Mouse (Mus musculus) olfactory bulb, adult 2 months (tissue): Measurements from ENCODE around the gene Slc38a4. TPM values are rescaled to one million over a fixed set of nuclear protein-coding genes. Genes with fewer than 3 reads are reported as not detected.

Experiments used
- H3K27ac ChIP-seq: fragments of 200-500 bp; 2 replicates; pipeline ENCODE4 v1.5.1; 2012; ENCODE audit warnings: low read depth, low read length; ENCODE audit not compliant: insufficient read depth
- H3K4me1 ChIP-seq: fragments of 200-500 bp; 2 replicates; pipeline ENCODE4 v1.6.1; 2012; ENCODE audit warnings: low read length; ENCODE audit not compliant: control insufficient read depth, insufficient read depth
- H3K4me3 ChIP-seq: fragments of 200-500 bp; 2 replicates; pipeline ENCODE4 v1.5.1; 2012; ENCODE audit warnings: mild to moderate bottlenecking, low read depth, low read length, moderate library complexity; ENCODE audit not compliant: insufficient read depth
- CTCF ChIP-seq: fragments of 200-500 bp; IDR thresholded peaks from 2 replicates; pipeline ENCODE4 v1.5.1; 2012; ENCODE audit warnings: low read depth, mild to moderate bottlenecking, low read length, moderate library complexity; ENCODE audit not compliant: insufficient read depth
- POLR2A ChIP-seq: fragments of 200-500 bp; IDR thresholded peaks from 2 replicates; pipeline ENCODE4 v1.6.1; 2012; ENCODE audit warnings: mild to moderate bottlenecking, low read depth, low read length, moderate library complexity; ENCODE audit not compliant: insufficient read depth
- WGBS: fragments of 180-500 bp; shearing (Covaris S2); methylation state at CpG from one replicate; pipeline ENCODE4 v1.1.7; 2018; 5-methylcytosine and 5-hydroxymethylcytosine counted together
- polyA plus RNA-seq: library from polyadenylated mRNA; stranded (reverse); fragments of >200 nt; gene quantifications from 2 replicates; pipeline ENCODE4 v1.2.4, GENCODE M21; 2012; ENCODE audit warnings: low replicate concordance; ENCODE audit not compliant: missing spikeins, insufficient read depth, insufficient read length

The Slc38a4 gene
- polyA plus RNA-seq, 1 experiment, result not detected

DNA sequence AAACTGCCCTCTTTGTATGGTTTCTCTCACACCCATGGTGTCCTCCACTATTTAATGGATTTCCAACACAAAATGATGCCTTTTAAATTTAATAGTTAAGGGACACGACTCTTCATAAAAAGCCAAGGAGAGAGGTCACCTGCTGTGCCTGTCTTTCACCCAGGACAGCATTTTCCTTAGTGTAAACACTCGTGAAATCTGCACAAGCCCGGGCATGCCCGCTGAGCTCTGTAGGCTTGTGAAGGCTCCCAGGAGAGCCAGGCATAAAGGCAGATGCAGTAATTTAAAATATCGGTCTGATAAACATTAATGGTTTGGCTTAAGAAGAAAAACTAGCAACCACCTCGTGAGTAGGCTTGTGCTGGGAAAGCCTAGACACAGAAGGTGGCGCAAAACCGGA, 103.3 kb downstream of the Slc38a4 start:
- no peak overlapping the region for H3K4me3 ChIP-seq
- no peak for TF ChIP-seq POLR2A
- H3K27ac ChIP-seq, result no peak overlapping the region
- 82% methylated on average over 8 of the region's 8 CpGs for WGBS
- H3K4me1 ChIP-seq, result peaks cover 5% of the 10 kb centered on the region; the same call in 1 of the 2 replicates

DNA sequence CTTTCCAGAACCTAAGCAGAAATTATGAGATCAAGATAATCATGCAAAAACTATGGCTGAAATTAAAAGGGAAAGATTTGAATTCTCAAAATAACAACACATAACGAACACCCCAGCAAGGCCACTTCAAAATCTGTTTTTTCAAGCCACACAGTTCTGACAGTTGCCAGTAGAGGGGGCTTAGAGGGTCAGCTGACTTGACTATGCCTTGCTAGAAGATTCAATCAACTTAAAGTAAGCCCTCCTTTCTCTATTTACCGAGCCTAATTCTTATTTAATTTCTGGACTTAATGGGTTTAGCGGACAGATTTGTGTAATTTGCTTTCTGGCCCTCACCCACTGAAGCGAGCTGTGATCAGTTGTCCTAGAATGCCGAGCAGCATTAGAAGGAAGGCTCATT, 104.0 kb downstream of the Slc38a4 start:
- no peak overlapping the region for H3K27ac ChIP-seq
- TF ChIP-seq CTCF (no peak), POLR2A (no peak)
- H3K4me3 ChIP-seq, result no peak overlapping the region
- 65% methylated on average over 5 of the region's 5 CpGs for WGBS
- H3K4me1 ChIP-seq, result peaks cover 5% of the 10 kb centered on the region; the same call in 1 of the 2 replicates

- 0 out of 2 replicates have a peak, but pooled peaks have one; percentile 32 for TF ChIP-seq CTCF
- no peak for TF ChIP-seq POLR2A
- H3K27ac ChIP-seq, result no peak overlapping the region
- 70% methylated on average over 6 of the region's 6 CpGs for WGBS
Observed at GRCm38 (mm10) chr15:96948471-96948870, 107.3 kb downstream of the Slc38a4 start.

More at GRCm38 (mm10) chr15:96948471-96948870, 107.3 kb downstream of the Slc38a4 start:
- Histone ChIP-seq H3K4me3 (no peak overlapping the region), H3K4me1 (peaks cover under 1% of the 10 kb centered on the region; the same call in 1 of the 2 replicates)

Other genes with a start within 250 kb of the Slc38a4 start
- gene Pced1b, start 191.2 kb upstream of the Slc38a4 start, polyA plus RNA-seq, result not detected in 2 replicates
- not detected in 2 replicates for gene Amigo2, start 191.3 kb upstream of the Slc38a4 start, polyA plus RNA-seq